Mouse (Mus musculus) lung, postnatal 14 days (tissue): Measurements from ENCODE around the gene Dnajc22.
A peak's percentile ranks its signal among the peaks of the same experiment; 100 is the strongest.

Experiments used
- DNase-seq: peaks from one replicate; pipeline ENCODE4 v3.0.0; 2021

The Dnajc22 gene

DNA sequence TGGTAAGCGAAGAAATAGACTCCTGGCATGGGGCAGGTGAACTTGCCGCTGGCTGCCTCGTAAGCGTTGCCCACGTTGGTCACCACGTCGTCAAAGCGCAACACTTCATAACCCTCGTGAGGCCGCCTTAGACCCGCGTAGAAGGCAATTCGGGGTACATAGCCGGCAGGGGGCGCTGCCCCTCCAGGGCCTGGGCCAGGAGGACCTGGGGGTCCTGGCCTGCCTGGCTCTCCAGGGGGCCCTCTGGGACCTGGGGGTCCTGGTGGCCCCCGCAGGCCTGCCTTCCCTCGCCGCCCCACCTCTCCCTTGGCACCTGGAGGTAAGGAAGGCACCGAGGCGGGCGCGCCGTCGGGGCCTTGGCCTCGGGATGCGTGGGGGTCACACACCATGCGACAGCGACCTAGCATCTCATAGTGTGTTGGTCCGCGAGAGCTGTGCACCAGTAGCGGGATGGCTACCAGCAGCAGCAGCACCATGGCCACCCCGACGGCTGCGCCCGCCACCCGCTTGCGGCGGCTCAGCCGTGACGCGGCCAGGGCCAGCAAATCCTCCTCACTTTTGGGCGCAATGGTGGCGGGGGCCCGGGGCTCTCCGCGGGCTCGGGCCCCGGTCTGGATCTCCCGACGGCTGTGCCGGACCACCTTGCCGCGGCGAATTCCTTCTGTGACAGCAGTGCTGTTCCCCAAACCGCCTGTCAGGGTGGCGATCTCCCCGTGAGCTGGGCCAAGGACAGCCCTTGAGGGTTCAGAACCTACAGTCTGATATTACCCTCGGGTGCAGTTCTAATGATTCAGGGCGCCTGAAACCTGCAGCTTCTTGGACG, 5.5 kb upstream of the Dnajc22 start, which contains the start of gene C1ql4:
C1ql4 (minus strand) TSS at position 565 of the 823 bp plus-strand sequence.
- peak; percentile 50 for DNase-seq

- DNase-seq: peak; percentile 86
Measured at GRCm38 (mm10) chr15:99088292-99088691, 4.7 kb upstream of the Dnajc22 start.

DNA sequence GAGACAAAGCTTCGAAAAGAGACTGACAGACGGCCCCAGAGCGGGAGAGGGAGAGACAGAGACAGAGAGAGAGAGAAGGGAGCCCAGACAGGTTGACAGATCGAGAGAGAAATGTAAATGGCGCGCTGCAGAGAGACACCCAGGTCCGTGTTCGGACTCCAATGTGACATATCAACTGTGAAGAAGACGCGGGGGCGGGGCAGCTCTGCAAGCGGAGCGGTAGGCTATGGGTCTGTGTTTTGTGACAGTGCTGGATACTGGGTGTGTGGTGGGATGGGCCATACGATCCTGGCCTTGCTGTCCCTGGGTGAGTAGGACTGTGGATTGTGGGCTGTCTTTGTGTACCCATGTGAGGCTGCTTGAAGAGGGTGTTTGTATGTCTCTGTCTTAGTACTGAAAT, 3.9 kb upstream of the Dnajc22 start:
- no peak for DNase-seq

DNA sequence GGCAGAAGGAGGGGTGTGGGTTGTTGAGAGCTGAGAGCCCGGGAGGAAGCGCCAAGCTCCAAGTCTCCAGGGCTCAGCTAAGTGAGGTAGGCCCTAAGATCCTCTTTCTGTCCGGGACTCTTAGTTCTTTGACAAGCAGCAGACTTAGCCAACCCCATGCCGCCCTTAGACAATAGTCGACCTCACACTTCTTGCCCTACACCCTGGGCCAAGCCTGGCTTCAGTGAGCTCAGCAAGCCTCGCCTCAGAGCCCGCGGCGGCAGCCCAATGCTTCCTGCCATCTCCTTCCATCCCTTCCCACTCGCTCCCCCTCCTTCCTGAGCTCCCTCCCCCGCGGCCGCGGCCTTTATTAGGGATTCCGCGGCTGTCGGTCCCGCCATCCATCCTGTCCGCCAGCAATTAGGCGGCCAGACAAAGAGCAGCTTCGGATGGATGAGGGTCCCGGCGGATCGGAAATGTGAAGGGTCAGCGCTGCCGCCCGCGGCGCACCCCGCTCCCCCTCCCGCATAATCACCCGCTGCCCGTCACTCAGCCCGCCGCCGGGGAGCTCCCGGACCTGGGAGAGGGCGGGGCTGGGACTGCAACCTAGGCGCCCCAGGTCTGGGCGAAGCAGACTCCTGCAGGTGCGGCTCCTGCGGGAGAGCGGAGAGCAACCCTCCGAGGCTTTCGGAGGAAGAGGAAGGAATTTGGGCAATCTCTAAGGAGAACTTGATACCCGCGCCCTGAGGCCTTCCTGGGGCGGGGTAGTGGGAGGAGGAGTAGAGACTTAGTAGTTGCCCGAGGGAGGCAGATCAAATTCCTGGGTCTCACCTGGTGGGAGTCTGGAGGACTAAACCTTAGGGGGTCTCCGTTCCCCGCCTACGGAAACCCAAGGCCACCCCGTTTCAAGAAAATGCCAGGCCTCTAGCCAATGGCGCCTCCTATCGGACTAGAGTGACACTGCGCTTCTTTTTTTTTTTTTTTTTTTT, 605 bp downstream of the Dnajc22 start:
- DNase-seq: peak; percentile 28

GRCm38 (mm10) chr15:99094631-99095270, 1.8 kb downstream of the Dnajc22 start:
- DNase-seq: no peak

DNA sequence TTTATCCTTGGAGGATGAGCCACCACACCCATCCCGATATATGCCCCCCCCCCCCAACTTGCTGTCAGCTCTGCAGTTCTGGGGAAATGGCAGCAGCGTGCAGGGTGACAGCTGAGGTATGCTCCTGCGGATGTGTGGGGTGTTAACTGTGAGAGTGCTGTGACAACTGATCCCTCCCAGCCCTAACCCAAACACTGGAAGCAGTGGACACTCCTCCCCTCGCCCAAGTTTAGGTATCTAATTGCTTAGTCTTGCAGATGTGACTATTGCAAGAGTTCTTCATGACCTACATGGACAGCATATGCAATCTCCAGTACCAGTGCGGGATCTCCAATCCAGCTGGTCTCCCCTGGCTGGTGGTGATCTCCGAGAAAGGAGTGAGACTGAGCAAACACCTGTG, 2.4 kb downstream of the Dnajc22 start:
- no peak for DNase-seq

GRCm38 (mm10) chr15:99096061-99096793, 3.3 kb downstream of the Dnajc22 start:
- DNase-seq: no peak

DNA sequence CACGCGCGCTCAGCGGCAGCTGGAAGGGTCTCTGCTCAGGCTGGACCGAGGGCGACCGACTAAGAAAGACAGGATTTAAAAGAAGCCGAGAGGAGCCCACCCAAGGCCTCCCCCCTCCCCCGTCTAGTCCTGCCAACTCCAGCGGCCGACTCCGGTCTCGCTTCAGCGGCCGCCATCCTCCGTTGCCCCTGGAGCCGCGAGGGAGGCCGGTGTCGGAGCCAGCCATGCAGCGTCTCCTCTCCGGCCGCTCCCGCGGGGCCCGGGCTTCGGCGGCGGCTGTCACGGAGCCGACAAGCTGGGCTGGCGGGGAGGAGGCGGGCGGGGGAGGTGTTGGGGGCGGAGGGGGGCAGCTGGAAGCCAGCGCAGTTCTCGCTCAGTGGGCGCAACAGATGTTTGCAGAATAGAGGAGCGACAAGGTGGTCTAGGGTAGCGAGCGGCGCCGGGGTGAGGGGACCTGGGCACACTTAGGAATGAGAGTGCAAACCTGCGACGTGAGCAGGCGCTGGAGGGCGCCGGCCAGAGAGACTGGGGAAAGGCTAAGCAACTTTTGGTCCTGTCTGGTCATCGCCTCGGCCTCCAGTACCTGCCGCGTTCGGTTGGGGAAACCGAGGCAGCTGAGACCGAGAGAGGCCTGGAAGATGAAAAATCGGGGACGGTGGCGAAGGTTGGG, 4.0 kb downstream of the Dnajc22 start:
- DNase-seq: no peak

GRCm38 (mm10) chr15:99097840-99098492, 5.0 kb downstream of the Dnajc22 start:
- DNase-seq: peak; percentile 45

DNA sequence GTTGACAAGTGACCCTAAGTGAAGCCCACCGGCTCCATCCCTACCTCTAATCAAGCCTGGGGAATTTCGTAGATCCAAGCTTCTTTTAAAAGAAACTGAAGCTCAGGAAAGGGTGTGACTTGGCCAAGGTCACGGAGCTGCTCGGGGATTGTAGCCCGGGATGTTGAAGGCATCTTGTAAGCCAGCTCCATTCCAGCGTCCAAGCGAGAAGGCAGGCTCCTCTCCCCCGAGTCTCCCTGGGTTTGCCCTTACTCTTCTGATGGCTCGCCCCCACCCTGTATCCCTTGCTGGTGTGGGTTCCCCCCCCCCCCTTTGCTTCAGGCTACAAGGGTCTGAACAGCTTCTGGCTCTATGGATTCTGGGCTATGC, 5.5 kb downstream of the Dnajc22 start:
- DNase-seq: no peak

DNA sequence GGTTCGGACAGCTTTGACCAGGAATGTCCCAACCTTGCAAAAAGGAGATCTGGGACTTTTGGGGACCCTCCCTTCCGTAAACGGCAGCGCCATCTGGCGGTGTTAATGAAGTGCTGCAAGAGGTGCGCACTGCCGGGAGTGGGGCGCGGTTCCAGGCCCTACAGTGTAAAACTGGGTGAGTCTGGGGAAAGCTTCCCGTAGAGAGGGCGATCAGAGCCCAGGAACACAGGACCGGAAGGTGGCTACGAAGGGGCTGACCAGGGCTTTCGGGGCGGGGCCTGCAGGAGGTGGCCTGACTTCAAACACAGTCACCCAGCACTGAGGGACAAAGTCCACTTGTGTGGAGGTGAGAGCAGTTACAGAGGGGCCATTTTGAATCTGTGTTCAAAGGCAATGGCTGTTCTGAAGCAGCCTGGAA, 6.2 kb downstream of the Dnajc22 start:
- DNase-seq: peak; percentile 76

DNA sequence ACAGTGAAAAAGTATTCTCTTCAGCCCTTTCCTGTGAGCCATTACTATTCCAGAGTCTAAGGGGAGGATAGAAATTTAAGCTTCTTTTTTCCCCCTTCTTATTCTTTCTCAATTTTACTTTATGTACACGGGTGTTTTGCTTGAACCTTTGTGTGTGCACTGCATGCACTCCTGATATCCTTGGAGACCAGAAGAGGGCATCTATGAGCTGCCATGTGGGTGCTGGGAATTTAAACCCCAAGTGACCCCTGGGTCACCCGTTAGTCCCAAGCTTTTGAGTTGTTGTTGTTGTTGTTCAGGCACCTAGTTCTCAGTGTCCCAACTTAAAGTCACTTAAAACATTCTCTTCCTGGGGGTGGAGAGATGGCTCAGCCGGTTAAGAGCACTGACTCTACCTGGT, 7.0 kb downstream of the Dnajc22 start:
- no peak for DNase-seq

GRCm38 (mm10) chr15:99105238-99105637, 12.3 kb downstream of the Dnajc22 start:
- DNase-seq: no peak

- no peak for DNase-seq
Measured at GRCm38 (mm10) chr15:99107866-99108265, 14.9 kb downstream of the Dnajc22 start.

DNA sequence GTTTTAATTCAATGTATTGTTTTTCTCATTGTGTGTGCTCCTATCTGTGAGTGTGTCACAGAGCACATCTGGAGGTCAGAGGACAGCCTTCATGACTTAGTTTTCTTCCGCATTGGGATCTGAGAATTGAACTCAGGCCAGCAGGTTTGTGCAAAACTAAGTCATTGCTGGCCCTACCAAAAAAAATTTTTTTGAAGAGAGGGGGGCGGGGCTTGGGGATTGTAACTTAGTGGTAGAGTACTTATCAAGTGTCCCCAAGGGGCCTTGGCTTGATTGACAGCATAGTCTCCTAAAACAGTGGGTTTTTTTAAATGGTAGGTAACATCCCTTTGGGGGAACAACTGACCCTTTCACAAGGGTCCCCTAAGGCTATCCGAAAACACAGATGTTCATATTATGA, 18.2 kb downstream of the Dnajc22 start:
- no peak for DNase-seq

DNA sequence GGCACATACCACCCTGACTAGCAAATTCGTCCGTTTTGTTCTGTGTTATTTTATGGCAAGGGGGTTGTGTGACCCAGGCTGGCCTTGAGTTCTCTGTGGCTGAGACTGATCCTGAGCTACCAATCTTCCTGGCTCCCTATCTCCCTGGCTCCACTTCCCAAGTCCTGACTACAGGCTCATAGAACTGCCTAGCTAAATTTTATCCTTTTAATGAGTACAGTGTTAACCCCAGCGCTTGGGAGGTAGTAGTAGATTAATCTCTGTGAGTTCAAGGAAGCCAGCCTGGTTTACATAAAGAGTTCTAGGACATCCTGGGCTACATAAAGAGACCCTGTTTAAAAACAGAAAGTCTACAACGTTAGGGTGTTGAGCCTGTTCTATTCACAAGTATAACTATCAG, 18.8 kb downstream of the Dnajc22 start:
- DNase-seq: no peak

DNA sequence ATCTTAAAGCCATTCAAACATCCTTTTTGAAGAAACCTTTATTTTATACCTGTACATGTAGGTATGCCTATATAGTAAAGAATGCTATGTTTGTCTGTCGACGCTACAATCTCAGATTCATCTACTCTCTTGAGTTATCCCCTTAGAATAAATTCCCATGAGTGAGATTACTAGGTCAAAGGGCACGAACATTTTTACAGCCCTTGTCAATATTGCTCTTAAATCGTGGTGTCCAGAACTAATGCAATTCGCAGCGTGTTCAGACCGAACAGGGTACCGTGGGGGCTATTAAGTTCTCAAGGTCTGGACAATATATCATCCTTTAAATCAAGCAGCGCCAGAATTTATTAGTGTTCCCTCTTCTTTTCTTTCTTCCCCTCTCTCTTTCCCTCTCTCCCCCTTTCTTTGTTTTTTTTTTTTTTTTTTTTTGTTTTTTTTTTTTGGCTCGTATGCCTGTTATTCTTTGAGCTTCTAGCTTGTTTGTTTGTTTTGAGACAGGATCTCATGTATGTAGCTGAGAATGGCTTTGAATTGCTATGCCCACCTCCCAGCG, 19.9 kb downstream of the Dnajc22 start:
- no peak for DNase-seq

GRCm38 (mm10) chr15:99113396-99113975, 20.5 kb downstream of the Dnajc22 start:
- DNase-seq: no peak

- no peak for DNase-seq
Measured at GRCm38 (mm10) chr15:99114312-99115064, 21.5 kb downstream of the Dnajc22 start.

- no peak for DNase-seq
Measured at GRCm38 (mm10) chr15:99115065-99115423, 22.1 kb downstream of the Dnajc22 start.
